Mouse (Mus musculus) hematopoietic stem cell, adult 5-6 weeks (primary cell): Measurements from ENCODE around the gene Arnt2. TPM values are rescaled to one million over a fixed set of nuclear protein-coding genes. Genes with fewer than 3 reads are reported as not detected.

Experiments used
- ATAC-seq, 2 experiments: fragments of 125-278 bp in 1 of 2; replicated peaks in 1 of 2; 2 replicates each; pipeline ENCODE4 v1.8.0; 2016 to 2017; ENCODE audit warnings: inconsistent platforms in 2 of 2, mild to moderate bottlenecking in 2 of 2, moderate number of reproducible peaks in 2 of 2, low read depth in 1 of 2, moderate TSS enrichment in 1 of 2; ENCODE audit not compliant: low FRiP score in 2 of 2, poor library complexity in 2 of 2, severe bottlenecking in 2 of 2, insufficient read depth in 1 of 2, low TSS enrichment in 1 of 2
- total RNA-seq: library from RNA; stranded (forward); fragments of 172-1452, 232-1000 nt; gene quantifications from 2 replicates; pipeline ENCODE4 v1.2.3, GENCODE M21; 2017

Arnt2 gene
- total RNA-seq, 1 experiment from 2014 or later: not detected

GRCm38 (mm10) chr7:84332295-84333168 lies 77.4 kb downstream of the Arnt2 start:
- no peak for ATAC-seq

DNA sequence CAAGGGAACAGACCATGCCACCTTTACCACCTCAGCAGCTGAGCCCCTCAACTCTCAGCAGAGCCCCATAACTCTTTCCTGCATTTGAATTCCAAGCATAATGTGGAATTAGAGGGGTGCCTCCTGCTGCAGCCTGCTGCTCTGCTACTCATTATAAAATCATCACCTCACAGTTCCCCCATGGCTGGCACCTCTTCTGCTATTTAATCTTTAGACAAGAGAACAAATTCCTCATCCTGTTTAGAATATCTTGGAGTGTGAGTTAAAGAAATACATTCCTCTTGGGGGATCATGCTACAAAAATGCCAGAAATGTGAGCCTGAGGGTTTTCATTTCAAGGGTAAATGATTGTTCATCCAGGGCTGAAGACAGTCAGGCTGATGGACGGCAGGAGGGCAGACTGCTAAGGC lies 80.8 kb downstream of the Arnt2 start:
- no peak for ATAC-seq

DNA sequence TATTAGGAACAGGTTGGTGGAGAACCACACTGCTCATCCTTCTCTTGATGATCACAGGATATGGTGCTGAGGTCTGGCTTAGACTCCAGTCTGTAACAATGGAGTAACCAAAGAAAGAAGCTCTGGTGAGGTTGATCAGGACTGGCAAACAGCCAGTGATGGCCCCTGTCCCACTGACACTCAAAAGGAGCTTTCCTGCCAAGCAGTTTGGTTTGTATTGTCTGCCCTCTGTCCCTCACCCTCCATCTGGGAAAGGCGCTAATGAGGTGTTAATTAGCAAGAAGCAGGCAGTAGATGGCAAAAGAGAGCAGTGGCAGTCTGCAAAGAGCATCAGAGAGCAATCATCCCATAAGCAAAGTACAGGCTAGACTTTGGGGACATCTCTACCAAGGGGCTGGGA lies 81.2 kb downstream of the Arnt2 start:
- ATAC-seq: no peak

GRCm38 (mm10) chr7:84325570-84326328 lies 84.2 kb downstream of the Arnt2 start:
- no peak for ATAC-seq

DNA sequence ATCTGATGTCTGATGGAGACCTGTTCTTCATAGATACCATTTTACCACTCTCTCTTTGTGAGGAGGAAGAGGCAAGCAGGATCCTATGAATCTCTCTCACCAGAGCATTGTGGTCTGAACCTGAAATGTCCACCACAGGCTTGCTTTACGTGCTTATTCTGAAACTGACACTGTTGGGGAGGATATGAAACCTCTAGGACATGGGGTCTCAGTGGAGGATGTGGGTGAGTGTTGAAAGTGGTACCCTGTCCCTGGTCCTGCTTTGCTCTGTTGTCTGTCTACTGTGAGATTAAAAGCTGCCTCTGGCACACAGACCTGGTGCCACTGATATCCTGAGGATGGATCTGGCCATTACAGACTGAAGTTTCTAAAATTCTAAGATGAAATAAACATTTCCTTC lies 88.4 kb downstream of the Arnt2 start:
- no peak for ATAC-seq

DNA sequence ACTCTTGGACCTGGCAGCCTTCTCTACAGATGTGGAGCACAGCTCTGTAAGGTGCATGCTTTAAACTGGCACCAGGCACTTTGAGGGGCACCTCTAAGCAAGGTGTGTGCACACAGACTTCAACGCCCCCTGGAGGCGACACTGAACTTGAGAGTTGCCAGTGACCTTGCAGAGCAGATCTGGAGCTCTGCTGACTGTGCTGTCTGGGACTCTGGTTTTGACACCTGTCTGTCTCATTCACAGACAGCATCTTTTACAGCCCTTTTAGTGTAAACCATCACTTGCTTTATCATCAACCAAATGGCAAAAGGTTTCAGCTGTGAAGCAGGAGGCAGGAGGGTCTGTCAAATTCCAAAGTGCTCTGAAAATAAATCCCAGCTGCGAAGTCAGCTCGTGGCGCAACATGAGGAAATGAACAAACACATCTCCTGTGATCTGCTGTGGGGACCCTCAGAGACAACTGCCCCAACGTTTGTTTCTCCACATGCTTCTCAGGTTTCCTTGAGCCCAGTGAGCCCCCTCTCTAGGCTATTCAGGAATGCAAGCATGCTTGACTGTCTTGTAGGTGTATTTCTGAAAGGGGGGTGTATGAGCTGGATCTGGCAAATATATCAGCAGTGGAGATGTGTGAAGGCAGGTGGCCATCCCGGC lies 94.5 kb downstream of the Arnt2 start:
- ATAC-seq: no peak

- no peak for ATAC-seq
Observed at GRCm38 (mm10) chr7:84314742-84315141, 95.2 kb downstream of the Arnt2 start.

DNA sequence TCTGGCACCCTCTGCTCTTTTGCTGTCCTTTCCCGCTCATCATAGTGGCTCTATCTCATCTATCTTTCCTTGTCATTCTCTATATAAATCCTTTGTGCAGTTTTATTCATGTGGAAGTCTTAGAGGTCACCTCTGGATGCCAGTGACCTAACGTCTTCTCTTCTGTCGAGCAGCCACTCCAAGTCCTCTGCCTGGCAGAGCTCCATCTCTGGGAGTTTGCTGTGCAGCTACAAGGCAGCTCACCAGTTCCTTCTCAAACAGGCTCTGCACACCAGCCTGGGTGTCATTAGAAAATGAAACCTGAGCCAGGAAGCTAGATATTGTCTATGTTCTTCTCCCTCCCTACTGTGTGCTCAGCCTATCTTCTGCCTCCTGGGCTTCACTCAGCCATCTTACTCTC lies 98.4 kb downstream of the Arnt2 start:
- no peak for ATAC-seq

DNA sequence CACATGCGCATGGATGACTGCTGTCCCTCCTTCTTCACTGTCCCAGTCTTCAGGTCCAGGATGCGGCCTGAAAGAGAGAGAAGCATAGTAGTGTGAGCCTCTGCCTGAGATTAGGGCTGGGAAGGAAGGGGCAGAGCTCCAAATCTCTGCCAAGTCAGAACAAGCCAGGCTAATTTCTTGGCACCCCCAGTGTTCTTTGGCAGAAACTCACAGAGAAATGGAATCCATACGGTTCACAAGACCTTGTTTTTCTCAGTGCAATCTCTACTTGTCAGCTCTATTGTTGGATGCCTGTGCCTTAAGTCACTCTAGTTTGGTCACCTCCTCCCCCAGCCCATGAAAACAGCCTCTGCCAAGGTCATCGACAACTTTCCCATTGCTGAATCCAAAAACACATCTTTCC lies 99.1 kb downstream of the Arnt2 start:
- ATAC-seq: no peak

DNA sequence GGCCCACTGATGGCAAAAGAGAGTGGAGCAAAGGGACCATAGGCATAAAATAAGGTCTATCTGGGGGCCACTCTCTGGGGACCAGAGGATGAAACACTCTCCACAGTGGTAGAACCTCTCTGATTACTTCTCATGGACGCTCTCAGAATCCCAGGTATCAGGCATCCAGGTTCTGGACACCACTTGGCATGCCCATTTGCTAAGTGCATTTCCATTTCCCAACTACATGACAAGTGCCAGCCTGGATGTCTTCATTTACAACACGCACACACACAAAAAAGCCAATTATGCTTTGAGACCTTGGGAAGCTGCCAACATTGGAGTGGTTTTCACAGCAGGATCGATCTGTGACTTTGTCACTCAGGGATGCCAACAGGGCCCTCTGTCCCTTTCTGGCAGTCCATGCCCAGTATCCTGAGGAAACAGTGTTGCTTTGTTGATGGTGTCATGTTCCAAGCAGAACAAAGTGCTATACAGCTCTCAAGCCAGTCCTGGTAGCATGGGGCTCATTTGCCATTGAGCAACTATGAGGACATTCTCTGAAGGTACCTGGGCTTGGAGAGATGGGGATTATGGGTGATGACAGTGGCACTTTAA lies 102.5 kb downstream of the Arnt2 start:
- no peak for ATAC-seq

DNA sequence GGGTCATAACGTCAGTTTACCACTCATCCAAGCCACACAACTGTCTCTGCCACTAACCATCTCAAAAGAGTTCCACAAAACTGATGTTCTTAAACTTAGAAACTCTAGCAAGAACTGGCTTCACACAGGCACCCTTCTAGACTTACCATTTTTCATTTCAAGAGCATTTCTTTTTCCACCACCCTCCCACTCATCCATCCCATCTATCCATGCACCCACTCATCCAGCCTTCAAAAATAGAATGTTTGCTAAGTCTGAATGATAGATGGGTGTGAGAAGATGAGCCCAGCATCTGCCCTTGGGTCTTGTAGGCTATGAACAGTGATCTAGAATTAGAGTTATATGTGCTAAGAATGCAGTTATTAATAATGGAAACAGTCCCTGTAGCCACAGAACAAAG lies 109.7 kb downstream of the Arnt2 start:
- ATAC-seq: no peak

- no peak for ATAC-seq
Observed at GRCm38 (mm10) chr7:84299601-84300000, 110.4 kb downstream of the Arnt2 start.

DNA sequence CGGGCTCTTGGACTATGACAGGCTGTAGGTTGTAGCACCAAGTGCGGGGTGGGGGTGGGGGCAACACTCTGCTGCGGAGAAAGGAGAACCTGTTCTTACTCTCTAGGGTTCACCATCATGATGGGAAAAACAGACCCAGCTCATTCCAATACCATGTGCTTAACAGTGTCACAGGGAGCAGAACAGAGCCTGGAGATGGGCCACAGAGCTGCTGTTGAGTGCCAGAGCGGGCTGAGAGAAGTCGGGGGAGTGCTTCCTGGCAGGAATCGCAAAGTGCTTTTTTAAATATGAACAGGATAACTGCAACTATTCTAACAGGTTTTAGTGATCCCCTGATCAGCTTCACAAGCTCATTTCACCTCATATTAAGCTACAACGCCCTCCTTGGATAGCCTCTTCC lies 116.9 kb downstream of the Arnt2 start:
- ATAC-seq: no peak

DNA sequence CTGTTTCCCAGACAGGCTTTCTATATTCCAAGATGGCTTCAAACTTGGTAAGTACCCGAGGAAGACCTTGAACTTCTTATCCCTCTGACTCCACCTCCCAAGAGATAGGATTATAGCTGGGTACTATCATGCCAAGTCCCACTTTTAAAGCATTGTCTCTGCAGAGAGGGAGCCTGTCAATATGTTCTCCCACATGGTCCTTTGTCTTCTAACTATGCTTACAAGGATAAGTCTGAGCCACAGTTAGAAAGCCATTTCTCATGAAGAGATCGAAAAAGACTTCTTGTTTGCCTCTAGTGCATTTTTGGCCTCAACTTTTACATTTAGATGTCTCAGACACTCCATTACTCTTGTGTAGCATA lies 122.8 kb downstream of the Arnt2 start:
- ATAC-seq: no peak

DNA sequence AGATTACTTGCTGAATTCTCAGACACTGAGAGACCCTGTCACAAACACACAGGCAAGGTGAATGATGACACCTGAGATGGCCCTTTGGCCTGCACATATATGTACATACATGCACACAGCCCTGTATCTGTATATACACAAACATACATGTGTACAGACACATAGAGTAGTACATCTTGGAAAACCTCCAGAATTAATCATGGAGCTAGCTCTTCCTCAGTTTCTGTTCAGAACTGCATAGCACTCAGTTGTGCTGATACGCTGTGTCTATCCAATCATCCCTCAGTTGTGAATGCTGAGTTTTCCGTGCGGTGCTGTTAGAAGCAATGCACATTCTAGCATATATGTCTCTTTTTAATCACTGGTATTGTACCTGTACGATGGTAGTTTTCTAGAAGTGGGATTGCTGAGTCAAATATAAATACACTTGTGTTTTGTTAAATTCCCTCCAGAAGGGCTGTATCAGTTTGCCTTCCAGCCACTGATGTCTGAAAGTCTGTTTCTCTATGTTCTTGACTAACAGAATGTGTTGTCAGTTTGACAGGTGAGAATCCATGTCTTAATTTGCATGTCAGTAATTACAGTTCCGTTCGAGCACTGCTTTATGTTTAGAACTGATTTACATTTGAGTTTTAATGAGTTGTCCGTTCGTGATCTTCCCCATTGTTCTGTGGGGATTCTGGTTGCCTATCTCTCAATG lies 123.3 kb downstream of the Arnt2 start:
- no peak for ATAC-seq

DNA sequence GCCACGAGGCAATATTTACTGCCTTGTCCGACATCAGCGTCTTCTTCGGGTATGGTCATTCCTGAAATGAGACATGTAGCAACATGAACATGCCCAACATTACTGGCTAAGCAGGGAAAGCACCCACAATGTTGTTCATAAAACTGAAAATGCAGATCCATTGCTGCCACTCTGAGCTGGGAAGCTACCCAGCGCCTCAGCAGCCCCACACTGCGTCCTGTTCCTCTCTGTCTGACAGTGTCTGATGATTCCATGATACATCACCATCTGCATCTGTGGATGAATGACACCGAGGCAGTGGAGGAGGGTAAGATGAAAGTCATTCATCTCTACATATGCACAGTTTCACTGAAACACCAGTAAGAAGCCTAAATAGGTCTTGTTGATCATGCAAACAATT lies 124.2 kb downstream of the Arnt2 start:
- no peak for ATAC-seq

- no peak for ATAC-seq
Observed at GRCm38 (mm10) chr7:84284974-84285373, 125.0 kb downstream of the Arnt2 start.
